Mouse (Mus musculus) forebrain, postnatal 0 days (tissue): ENCODE measurements at regions not wholly inside any gene's neighbourhood (a gene's known extent, or its start where the extent isn't known, plus 50 kb on each side); places are given as distances from the start of the nearest gene placed in this dataset.

Experiments used
- ATAC-seq: fragments of 200-750 bp; cut with Nextera tagmentation; 2 replicates; pipeline ENCODE4 v1.8.0; 2017; ENCODE audit warnings: mild to moderate bottlenecking, moderate library complexity
- DNase-seq: peaks from one replicate; pipeline ENCODE4 v3.0.0-alpha.2; 2015
- H3K27ac ChIP-seq: fragments of 300-500 bp; sonication (generic); 2 replicates; pipeline ENCODE4 v1.5.1; 2014; ENCODE audit warnings: low read depth, mild to moderate bottlenecking, antibody characterized with exemption, low read length, moderate library complexity, mixed read lengths
- H3K27me3 ChIP-seq: fragments of 300-500 bp; sonication (generic); 2 replicates; pipeline ENCODE4 v1.6.1; 2014; ENCODE audit warnings: mild to moderate bottlenecking, low read length, mixed read lengths; ENCODE audit not compliant: insufficient read depth
- H3K36me3 ChIP-seq: fragments of 300-500 bp; sonication (generic); 2 replicates; pipeline ENCODE4 v1.6.1; 2014; ENCODE audit warnings: mild to moderate bottlenecking, moderate library complexity; ENCODE audit not compliant: insufficient read depth
- H3K4me1 ChIP-seq: fragments of 300-500 bp; sonication (generic); 2 replicates; pipeline ENCODE4 v1.6.1; 2014; ENCODE audit warnings: antibody characterized with exemption; ENCODE audit not compliant: insufficient read depth
- H3K4me2 ChIP-seq: fragments of 300-500 bp; sonication (generic); 2 replicates; pipeline ENCODE4 v1.6.1; 2014; ENCODE audit warnings: low read depth, mild to moderate bottlenecking, moderate library complexity
- H3K4me3 ChIP-seq: fragments of 300-500 bp; sonication (generic); 2 replicates; pipeline ENCODE4 v1.5.1; 2014; ENCODE audit warnings: low read depth, low read length, mixed read lengths
- H3K9ac ChIP-seq: fragments of 300-500 bp; sonication (generic); 2 replicates; pipeline ENCODE4 v1.6.1; 2014; ENCODE audit warnings: mild to moderate bottlenecking
- H3K9me3 ChIP-seq: fragments of 300-500 bp; sonication (generic); 2 replicates; pipeline ENCODE4 v1.6.1; 2016; ENCODE audit warnings: low read length
- CTCF ChIP-seq: sonication (generic); IDR thresholded peaks from 2 replicates; pipeline ENCODE4 v1.5.1; 2016; ENCODE audit warnings: antibody characterized with exemption, control low read depth, low read depth
- WGBS: fragments of 180-500 bp; shearing (Covaris S2); extraction: QIAGEN DNeasy Blood & Tissue Kit; methylation state at CpG from one replicate; pipeline ENCODE4 v1.1.7; 2014; 5-methylcytosine and 5-hydroxymethylcytosine counted together
- microRNA-seq, 2 experiments: library from miRNA; unstranded; fragments of <30 nt; microRNA quantifications; one replicate each; pipeline ENCODE4; 2016

- ATAC-seq = peak; percentile 76
- Histone ChIP-seq H3K9ac (no peak overlapping the region), H3K4me2 (no peak overlapping the region), H3K36me3 (no peaks in the 10 kb centered on the region), H3K9me3 (no peaks in the 10 kb centered on the region), H3K4me1 (no peaks in the 10 kb centered on the region), H3K27me3 (no peaks in the 10 kb centered on the region), H3K27ac (no peak overlapping the region), H3K4me3 (no peak overlapping the region)
- peak; percentile 41 for DNase-seq
- TF ChIP-seq CTCF = no peak
- WGBS = 54% methylated on average over 4 of the region's 4 CpGs
Observed at GRCm38 (mm10) chr12:37015474-37016248, 92.7 kb upstream of the Meox2 start.

DNA sequence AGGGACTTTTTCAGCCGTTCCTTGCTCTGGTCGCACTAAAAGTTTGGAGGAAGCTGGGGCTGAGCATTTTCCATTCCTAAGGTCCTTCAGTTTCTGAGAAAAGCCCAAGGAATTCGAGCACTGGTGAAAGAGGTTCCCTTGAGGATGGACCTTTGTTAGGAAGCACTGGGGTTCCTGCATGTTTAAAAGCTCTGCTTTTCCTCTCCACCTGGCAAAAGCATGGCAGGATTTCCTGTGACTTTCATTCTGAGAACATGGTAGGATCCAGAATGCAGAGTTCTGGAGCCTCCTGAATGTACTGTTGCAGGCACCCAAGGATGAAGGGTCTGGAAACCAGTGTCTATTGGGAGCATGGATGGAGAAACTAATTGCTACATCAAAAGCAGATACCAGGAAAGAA is 61.1 kb upstream of the Meox2 start:
- H3K27ac ChIP-seq = no peak overlapping the region
- H3K4me2 ChIP-seq = no peak overlapping the region
- ATAC-seq (no peak), DNase-seq (no peak)
- H3K27me3 ChIP-seq = no peaks in the 10 kb centered on the region
- no peak for TF ChIP-seq CTCF
- H3K4me1 ChIP-seq = no peaks in the 10 kb centered on the region
- whole genome bisulfite sequencing = 75% methylated on average over 3 of the region's 3 CpGs
- H3K36me3 ChIP-seq = no peaks in the 10 kb centered on the region
- no peak overlapping the region for H3K9ac ChIP-seq
- no peak overlapping the region for H3K4me3 ChIP-seq
- no peaks in the 10 kb centered on the region for H3K9me3 ChIP-seq

DNA sequence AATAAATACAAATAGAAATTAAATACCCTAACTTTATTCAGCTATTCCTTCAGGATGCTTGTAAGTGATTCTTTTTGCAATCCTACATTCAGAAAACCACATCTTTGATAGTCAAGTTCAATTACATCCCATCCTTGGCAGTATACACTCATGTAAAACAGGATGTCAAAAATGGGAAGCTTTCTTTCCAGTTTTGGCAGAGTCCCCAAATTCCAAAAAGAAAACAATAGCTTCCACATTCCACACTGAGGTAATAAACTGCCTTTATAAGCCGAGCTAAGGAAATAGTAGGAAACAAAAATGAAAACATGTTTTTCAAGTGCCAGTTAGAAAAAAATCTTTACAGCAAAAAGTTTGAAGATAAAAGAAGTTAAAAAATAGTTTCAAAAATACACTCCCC is 57.7 kb upstream of the Meox2 start:
- ATAC-seq (no peak), DNase-seq (no peak)

DNA sequence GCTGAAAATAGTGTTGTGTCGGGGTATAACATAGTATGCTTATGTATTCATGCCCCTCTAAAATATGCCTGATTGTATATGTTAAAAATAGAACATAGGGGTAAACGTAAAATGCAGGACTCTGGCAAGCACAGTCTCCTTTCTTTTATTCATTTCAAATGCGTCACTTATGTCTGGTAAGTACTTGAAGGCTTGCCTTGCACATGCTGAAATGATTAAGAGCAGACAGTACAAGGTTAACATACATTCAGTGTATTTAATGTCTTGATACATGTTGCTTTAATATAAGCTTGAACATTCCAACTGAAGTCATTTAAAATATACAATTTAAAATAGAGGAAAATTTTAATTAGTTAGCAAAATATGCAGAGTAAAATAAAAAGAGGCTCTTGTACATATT is 50.9 kb upstream of the Meox2 start:
- ATAC-seq (no peak), DNase-seq (no peak)
- H3K36me3 ChIP-seq = no peaks in the 10 kb centered on the region
- H3K27me3 ChIP-seq = no peaks in the 10 kb centered on the region
- no peaks in the 10 kb centered on the region for H3K4me1 ChIP-seq
- TF ChIP-seq CTCF = no peak
- H3K27ac ChIP-seq = no peak overlapping the region
- no peak overlapping the region for H3K4me2 ChIP-seq
- WGBS = 62% methylated on average over 3 of the region's 3 CpGs
- no peak overlapping the region for H3K9ac ChIP-seq
- H3K9me3 ChIP-seq = no peaks in the 10 kb centered on the region
- H3K4me3 ChIP-seq = no peak overlapping the region

More for the DNA sequence above, 57.7 kb upstream of the Meox2 start:
- H3K4me2 ChIP-seq = no peak overlapping the region
- no peak overlapping the region for H3K27ac ChIP-seq
- H3K9ac ChIP-seq = no peak overlapping the region
- H3K4me3 ChIP-seq = no peak overlapping the region
- no peaks in the 10 kb centered on the region for H3K9me3 ChIP-seq
- no peak for TF ChIP-seq CTCF
- no peaks in the 10 kb centered on the region for H3K36me3 ChIP-seq
- no peaks in the 10 kb centered on the region for H3K27me3 ChIP-seq
- WGBS = 15% methylated on average over 1 of the region's 1 CpGs
- H3K4me1 ChIP-seq = no peaks in the 10 kb centered on the region

Small RNA genes in the stretch of these regions (microRNA-seq; reads per million reads assigned to microRNA genes)
- 0 reads per million in 2 experiments for gene Gm44326
- 69.2 to 84.8 reads per million in 2 experiments for gene Mir5099
